Mouse (Mus musculus) midbrain, embryonic 11.5 days (tissue): ENCODE results near the gene Srsf4. TPM values are rescaled to one million over a fixed set of nuclear protein-coding genes. Genes with fewer than 3 reads are reported as not detected.

Source experiments
- ATAC-seq: fragments of 200-750 bp; cut with Nextera tagmentation; 2 replicates; pipeline ENCODE4 v1.8.0; 2017; ENCODE audit warnings: moderate TSS enrichment, moderate library complexity; ENCODE audit not compliant: low FRiP score
- DNase-seq: peaks from one replicate; pipeline ENCODE4 v3.0.0; 2015; ENCODE audit warnings: low spot score; ENCODE audit errors: missing footprints
- H3K27ac ChIP-seq: fragments of 300-500 bp; sonication (generic); 2 replicates; pipeline ENCODE4 v1.5.1; 2014; ENCODE audit warnings: low read depth, low read length
- H3K27me3 ChIP-seq: fragments of 300-500 bp; sonication (generic); 2 replicates; pipeline ENCODE4 v1.6.1; 2014; ENCODE audit warnings: mild to moderate bottlenecking, low read length, moderate library complexity, mixed read lengths; ENCODE audit not compliant: control insufficient read depth, insufficient read depth
- H3K36me3 ChIP-seq: fragments of 300-500 bp; sonication (generic); 2 replicates; pipeline ENCODE4 v1.6.1; 2014; ENCODE audit warnings: mild to moderate bottlenecking, low read length, moderate library complexity, mixed read lengths; ENCODE audit not compliant: control insufficient read depth, insufficient read depth
- H3K4me1 ChIP-seq: fragments of 300-500 bp; sonication (generic); 2 replicates; pipeline ENCODE4 v1.6.1; 2014; ENCODE audit warnings: low read length; ENCODE audit not compliant: control insufficient read depth, insufficient read depth
- H3K4me2 ChIP-seq: fragments of 300-500 bp; sonication (generic); 2 replicates; pipeline ENCODE4 v1.6.1; 2014; ENCODE audit warnings: mild to moderate bottlenecking, moderate library complexity
- H3K4me3 ChIP-seq: fragments of 300-500 bp; sonication (generic); 2 replicates; pipeline ENCODE4 v1.5.1; 2014; ENCODE audit warnings: low read depth, low read length
- H3K9ac ChIP-seq: fragments of 300-500 bp; sonication (generic); 2 replicates; pipeline ENCODE4 v1.6.1; 2014; ENCODE audit warnings: low read length
- H3K9me3 ChIP-seq: fragments of 300-500 bp; sonication (generic); 2 replicates; pipeline ENCODE4 v1.6.1; 2016; ENCODE audit warnings: low read length; ENCODE audit not compliant: control insufficient read depth
- WGBS: fragments of 180-500 bp; shearing (Covaris S2); extraction: QIAGEN DNeasy Blood & Tissue Kit; methylation state at CpG from one replicate; pipeline ENCODE4 v1.1.7; 2014; 5-methylcytosine and 5-hydroxymethylcytosine counted together
- polyA plus RNA-seq: library from polyadenylated mRNA; unstranded; fragments of >200 nt; fragmentation: Nextera tagmentation; extraction: Ambion mirVana; gene quantifications from 2 replicates; pipeline ENCODE4 v1.2.1, GENCODE M21; 2014

Srsf4 gene
- polyA plus RNA-seq, 1 experiment from 2014 or later = 157 TPM

DNA sequence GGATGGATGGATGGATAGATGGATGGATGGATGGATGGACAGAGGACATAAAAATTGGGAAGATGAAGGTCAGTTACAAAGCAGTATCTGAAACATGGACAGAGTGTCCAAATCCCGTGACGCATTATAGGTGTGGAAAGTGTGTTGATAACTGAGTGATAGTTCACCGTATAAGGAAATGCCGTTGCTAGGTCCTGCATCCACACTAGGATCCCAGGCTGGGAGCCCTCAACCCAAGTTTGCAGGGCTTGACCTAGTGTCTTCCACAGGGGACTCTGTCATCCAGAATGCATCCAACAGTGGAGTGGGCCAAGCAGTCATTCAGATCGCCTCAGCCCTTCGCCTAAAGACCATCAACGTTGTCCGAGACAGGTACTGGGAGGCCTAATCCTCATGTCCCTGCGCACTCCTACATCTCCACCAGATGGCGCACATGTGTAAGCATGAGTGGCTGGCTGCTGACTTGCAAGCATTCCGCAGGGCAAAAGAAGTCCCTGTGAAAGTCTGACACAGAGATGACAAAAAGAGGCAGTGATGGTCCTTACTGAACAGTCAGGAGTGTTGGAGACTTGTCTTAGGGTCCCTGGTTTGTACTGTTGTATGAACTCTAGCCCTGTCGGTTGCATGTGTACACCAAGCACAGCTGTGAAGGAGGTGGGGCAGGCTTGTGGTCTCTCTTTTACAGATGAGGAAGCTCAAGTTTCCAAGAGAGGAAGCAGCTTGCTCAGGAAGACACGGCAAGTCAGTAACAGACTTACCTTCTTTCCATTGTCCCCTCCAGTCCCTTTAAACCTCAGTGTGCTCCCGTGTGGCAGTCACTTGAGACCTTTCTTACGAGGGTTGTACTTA is 12.7 kb upstream of the Srsf4 start:
- no peaks in the 10 kb centered on the region for H3K9me3 ChIP-seq
- no peak overlapping the region for H3K27ac ChIP-seq
- H3K27me3 ChIP-seq = no peaks in the 10 kb centered on the region
- DNase-seq (peak; percentile 97), ATAC-seq (no peak)
- H3K4me3 ChIP-seq = no peak overlapping the region
- no peak overlapping the region for H3K4me2 ChIP-seq
- no peaks in the 10 kb centered on the region for H3K4me1 ChIP-seq
- H3K36me3 ChIP-seq = no peaks in the 10 kb centered on the region
- WGBS = 52% methylated on average over 15 of the region's 15 CpGs
- 0 out of 2 replicates have a peak overlapping the region, but pooled peaks have one; percentile 17 for H3K9ac ChIP-seq

DNA sequence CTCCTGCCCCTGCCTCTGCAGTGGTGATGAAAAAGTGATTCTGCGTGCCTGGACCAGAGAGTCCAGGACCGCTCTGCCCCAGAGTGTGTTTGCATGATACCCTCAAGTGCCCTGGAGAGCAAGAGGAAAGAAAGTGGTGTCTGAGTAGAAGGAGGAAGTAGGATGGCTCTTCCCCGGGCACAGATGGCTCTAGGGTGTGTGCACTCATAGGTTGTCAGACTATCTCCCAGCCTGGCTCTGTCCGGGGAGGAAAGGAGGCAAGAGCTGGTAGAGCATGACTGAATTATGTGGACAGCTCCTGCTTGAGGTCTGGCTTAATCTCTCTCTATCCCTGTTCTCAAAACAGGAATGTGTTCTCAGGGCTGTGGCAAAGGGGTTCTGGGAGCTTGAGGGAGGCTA is 12.1 kb upstream of the Srsf4 start:
- H3K4me2 ChIP-seq = no peak overlapping the region
- no peak overlapping the region for H3K4me3 ChIP-seq
- 90% methylated on average over 4 of the region's 4 CpGs for WGBS
- H3K27me3 ChIP-seq = no peaks in the 10 kb centered on the region
- ATAC-seq = no peak
- H3K4me1 ChIP-seq = no peaks in the 10 kb centered on the region
- H3K9ac ChIP-seq = 0 out of 2 replicates have a peak overlapping the region, but pooled peaks have one; percentile 17
- no peaks in the 10 kb centered on the region for H3K9me3 ChIP-seq
- no peaks in the 10 kb centered on the region for H3K36me3 ChIP-seq
- no peak overlapping the region for H3K27ac ChIP-seq
- no peak for DNase-seq

DNA sequence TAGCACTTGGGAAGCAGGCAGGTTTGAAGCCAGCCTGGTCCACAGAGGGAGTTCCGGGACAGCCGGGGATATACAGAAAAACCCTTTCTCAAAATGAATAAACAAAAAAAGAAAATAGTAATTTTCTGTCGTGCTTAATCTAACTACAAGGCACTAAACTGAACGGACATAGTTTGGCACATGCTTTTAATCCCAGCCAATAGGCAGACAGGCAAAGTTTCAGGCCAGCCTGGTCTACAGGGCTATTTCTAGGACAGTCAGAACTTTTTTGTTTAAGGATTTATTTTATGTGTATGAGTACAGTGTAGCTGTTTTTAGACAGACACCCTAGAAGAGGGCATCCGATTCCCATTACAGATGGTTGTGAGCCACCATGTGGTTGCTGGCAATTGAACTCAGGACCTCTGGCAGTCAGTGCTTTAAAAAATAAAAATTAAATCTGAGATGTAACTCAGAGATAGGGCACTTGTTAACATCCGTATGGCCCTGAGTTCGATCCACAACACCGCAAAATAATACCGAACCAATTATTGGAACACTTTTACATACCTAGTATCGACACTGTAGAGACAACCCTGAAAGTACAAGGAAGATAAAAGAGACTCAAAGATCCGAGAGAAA is 635 bp upstream of the Srsf4 start:
- H3K4me2 ChIP-seq = peak overlapping the region; percentile 50
- H3K9me3 ChIP-seq = no peaks in the 10 kb centered on the region
- peaks cover 20% of the 10 kb centered on the region for H3K4me1 ChIP-seq
- ATAC-seq (peak; percentile 23), DNase-seq (peak; percentile 86)
- H3K27me3 ChIP-seq = no peaks in the 10 kb centered on the region
- WGBS = 12% methylated on average over 11 of the region's 11 CpGs
- H3K36me3 ChIP-seq = no peaks in the 10 kb centered on the region
- peak overlapping the region; percentile 99 for H3K4me3 ChIP-seq
- peak overlapping the region; percentile 86 for H3K9ac ChIP-seq
- H3K27ac ChIP-seq = peak overlapping the region; percentile 72

DNA sequence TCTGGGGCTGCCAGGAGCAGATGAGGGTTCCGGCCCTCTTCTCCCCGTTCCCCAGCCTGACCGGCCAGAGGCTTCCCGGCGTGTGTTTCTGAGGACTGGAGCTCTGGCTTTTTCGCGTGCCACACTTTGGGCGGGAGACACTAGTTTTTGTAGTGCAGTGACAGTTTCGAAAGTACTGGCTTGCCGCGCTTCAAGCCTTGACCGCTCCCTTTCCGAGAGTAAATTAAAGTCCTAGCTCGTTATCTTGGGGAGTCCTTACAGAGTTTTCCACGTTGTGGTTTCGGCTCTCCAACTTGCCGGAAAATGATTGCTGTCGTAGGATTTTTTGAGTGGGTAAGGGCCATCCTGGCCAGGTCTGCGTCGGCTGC is 736 bp downstream of the Srsf4 start:
- Histone ChIP-seq H3K27me3 (no peaks in the 10 kb centered on the region), H3K4me2 (peak overlapping the region; percentile 76), H3K4me1 (peaks cover 23% of the 10 kb centered on the region), H3K4me3 (peak overlapping the region; percentile 99), H3K9ac (peak overlapping the region; percentile 100), H3K36me3 (no peaks in the 10 kb centered on the region), H3K9me3 (no peaks in the 10 kb centered on the region), H3K27ac (peak overlapping the region; percentile 100)
- DNase-seq (no peak), ATAC-seq (no peak)
- WGBS = under 1% methylated on average over 20 of the region's 20 CpGs

DNA sequence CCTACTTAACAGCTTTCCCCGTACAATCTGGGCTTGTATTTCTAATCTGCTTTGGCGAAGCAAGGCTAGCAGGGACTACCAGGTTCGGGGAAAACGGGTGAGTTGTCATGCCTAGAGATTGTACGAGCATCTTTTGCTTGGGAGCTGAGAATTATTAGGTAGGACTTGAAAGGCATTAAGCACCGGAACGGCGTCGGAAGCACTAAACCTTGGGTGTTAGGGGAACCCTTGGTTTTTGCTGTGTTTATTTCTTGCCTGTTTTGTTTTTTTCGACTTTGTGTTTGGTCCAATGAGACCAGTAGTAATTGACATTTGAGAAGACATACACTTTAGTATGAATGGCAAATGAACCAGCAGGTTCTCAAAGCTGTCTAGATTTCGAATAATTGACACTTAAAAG is 1.1 kb downstream of the Srsf4 start:
- peaks cover 23% of the 10 kb centered on the region for H3K4me1 ChIP-seq
- no peaks in the 10 kb centered on the region for H3K9me3 ChIP-seq
- 5% methylated on average over 11 of the region's 11 CpGs for WGBS
- peak overlapping the region; percentile 76 for H3K4me2 ChIP-seq
- peak overlapping the region; percentile 100; the same call in 1 of the 2 replicates for H3K27ac ChIP-seq
- peak overlapping the region; percentile 99 for H3K4me3 ChIP-seq
- ATAC-seq (no peak), DNase-seq (peak; percentile 88)
- no peaks in the 10 kb centered on the region for H3K36me3 ChIP-seq
- no peaks in the 10 kb centered on the region for H3K27me3 ChIP-seq
- H3K9ac ChIP-seq = peak overlapping the region; percentile 100

DNA sequence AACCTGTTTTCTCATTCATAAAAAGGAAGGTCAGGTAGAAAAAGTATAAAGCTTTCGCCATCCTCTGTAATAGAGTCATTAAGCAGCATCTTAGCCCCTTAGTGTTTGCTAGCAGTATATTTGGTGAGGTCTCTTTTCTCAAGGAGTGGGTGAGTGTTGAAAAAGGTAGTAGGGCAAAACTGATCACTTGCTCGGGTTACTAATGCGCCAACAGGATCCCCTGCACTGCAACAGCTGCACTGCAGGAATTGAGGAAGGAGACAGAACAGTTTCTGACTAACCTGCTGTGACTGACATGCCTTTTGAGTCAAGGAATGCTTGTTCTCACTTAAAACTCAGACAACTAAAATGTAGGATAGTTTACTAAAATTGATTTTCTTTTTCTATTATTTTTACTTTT is 1.8 kb downstream of the Srsf4 start:
- DNase-seq (no peak), ATAC-seq (no peak)
- Histone ChIP-seq H3K36me3 (no peaks in the 10 kb centered on the region), H3K27ac (no peak overlapping the region), H3K4me3 (peak overlapping the region; percentile 99), H3K9ac (peak overlapping the region; percentile 100), H3K4me2 (peak overlapping the region; percentile 76), H3K9me3 (no peaks in the 10 kb centered on the region), H3K27me3 (no peaks in the 10 kb centered on the region), H3K4me1 (peaks cover 23% of the 10 kb centered on the region)
- 43% methylated on average over 3 of the region's 3 CpGs for WGBS

DNA sequence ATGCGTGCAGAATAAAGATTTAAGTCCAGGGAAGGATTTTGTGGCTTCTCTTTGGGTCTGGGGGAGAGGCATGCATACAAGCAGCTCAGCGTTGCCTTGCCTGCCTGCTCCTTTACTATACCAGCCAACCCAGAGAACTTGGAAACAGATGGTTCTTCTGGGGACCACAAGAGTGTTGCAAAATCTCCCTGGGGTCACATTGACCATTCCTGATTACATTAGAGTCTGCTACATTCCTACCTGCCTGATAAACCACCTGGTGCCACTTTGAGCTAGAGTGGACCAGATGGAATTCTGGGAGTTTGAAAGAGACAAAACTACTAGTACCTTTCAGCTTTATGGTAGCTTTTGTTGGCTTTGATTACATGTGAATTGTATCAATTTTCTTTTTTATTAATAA is 3.4 kb downstream of the Srsf4 start:
- Histone ChIP-seq H3K4me3 (no peak overlapping the region), H3K27ac (no peak overlapping the region)
- DNase-seq = no peak

DNA sequence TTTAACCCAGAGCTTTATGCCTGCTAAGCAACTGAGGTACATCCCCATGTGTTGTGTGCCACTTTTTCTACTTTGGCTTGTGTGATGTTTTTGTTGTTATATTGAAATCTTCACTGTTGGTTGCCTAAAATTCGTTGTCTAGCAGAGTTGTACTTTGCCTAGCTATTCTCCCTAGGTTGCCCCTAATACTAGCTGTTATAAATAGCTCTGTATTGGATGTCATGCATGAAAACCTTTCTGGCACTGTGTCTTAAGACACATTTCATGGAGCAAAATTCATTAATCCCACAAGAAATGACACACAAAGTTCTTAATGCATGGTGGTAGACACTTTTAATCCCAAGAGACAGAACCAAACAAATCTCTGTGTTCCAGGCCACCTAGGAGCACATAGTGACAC is 6.3 kb downstream of the Srsf4 start:
- Histone ChIP-seq H3K4me3 (no peak overlapping the region), H3K27ac (no peak overlapping the region), H3K4me2 (no peak overlapping the region), H3K27me3 (no peaks in the 10 kb centered on the region), H3K36me3 (no peaks in the 10 kb centered on the region), H3K9me3 (no peaks in the 10 kb centered on the region), H3K9ac (no peak overlapping the region), H3K4me1 (peaks cover 25% of the 10 kb centered on the region)
- ATAC-seq (no peak), DNase-seq (no peak)
- WGBS = 81% methylated on average over 1 of the region's 1 CpGs

More for the DNA sequence above, 3.4 kb downstream of the Srsf4 start:
- Histone ChIP-seq H3K9me3 (no peaks in the 10 kb centered on the region), H3K4me2 (no peak overlapping the region), H3K9ac (no peak overlapping the region), H3K27me3 (no peaks in the 10 kb centered on the region), H3K36me3 (no peaks in the 10 kb centered on the region), H3K4me1 (peaks cover 23% of the 10 kb centered on the region)
- WGBS = 73% methylated on average over 2 of the region's 2 CpGs
- no peak for ATAC-seq

DNA sequence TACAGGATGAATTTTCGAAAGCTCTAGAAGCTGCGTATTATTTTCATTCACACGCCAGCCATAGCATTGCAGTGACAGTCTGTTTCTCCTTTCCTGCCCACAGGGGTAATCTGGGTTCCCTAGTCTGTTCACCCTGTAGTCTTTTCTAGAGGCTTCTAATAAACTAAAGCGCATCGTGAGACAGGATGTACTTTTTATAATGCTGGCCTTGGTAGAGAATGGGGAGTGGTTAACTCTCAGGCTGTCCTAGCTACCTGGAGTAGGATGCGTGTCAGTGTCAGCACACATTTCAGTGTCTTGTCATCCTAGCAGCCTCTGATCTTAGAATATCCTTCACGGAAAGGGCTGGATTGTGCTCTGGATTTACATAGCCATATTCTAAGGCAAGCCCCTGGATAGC is 7.9 kb downstream of the Srsf4 start:
- DNase-seq = no peak
- Histone ChIP-seq H3K4me1 (peaks cover 15% of the 10 kb centered on the region), H3K4me3 (no peak overlapping the region), H3K36me3 (no peaks in the 10 kb centered on the region; the same call in 1 of the 2 replicates), H3K27ac (no peak overlapping the region), H3K9ac (no peak overlapping the region), H3K27me3 (no peaks in the 10 kb centered on the region), H3K9me3 (no peaks in the 10 kb centered on the region), H3K4me2 (no peak overlapping the region)
- WGBS = 89% methylated on average over 7 of the region's 7 CpGs
- no peak for ATAC-seq
